Mouse (Mus musculus) heart, embryonic 14.5 days (tissue): Measurements from ENCODE around the gene Gm10197. TPM values are rescaled to one million over a fixed set of nuclear protein-coding genes. Genes with fewer than 3 reads are reported as not detected.

ENCODE experiments used
- ATAC-seq: fragments of 200-750 bp; cut with Nextera tagmentation; 2 replicates; pipeline ENCODE4 v1.8.0; 2017; ENCODE audit warnings: low read depth, moderate TSS enrichment; ENCODE audit not compliant: insufficient number of reproducible peaks, insufficient read depth, low FRiP score
- H3K27ac ChIP-seq, 2 experiments: fragments of 200-500 bp in 1 of 2; fragments of 300-500 bp in 1 of 2; sonication (generic) in 1 of 2; replicated peaks in 1 of 2; 2 replicates each; pipeline ENCODE4 v1.5.1; 2012 to 2014; ENCODE audit warnings: low read depth in 2 of 2, low read length in 2 of 2, control low read depth in 1 of 2, mild to moderate bottlenecking in 1 of 2, mixed read lengths in 1 of 2; ENCODE audit not compliant: control insufficient read depth in 1 of 2, insufficient read depth in 1 of 2
- H3K27me3 ChIP-seq: fragments of 300-500 bp; sonication (generic); 2 replicates; pipeline ENCODE4 v1.6.1; 2014; ENCODE audit warnings: mild to moderate bottlenecking, low read length, control low read depth; ENCODE audit not compliant: control insufficient read depth, insufficient read depth
- H3K36me3 ChIP-seq: fragments of 300-500 bp; sonication (generic); 2 replicates; pipeline ENCODE4 v1.6.1; 2014; ENCODE audit warnings: mild to moderate bottlenecking, control low read depth, low read length, mixed read lengths; ENCODE audit not compliant: control insufficient read depth, insufficient read depth
- H3K4me1 ChIP-seq, 2 experiments: fragments of 200-500 bp in 1 of 2; fragments of 300-500 bp in 1 of 2; sonication (generic) in 1 of 2; 2 replicates each; pipeline ENCODE4 v1.6.1; 2012 to 2014; ENCODE audit warnings: low read length in 2 of 2, control low read depth in 1 of 2, mixed read lengths in 1 of 2; ENCODE audit not compliant: control insufficient read depth in 2 of 2, insufficient read depth in 2 of 2
- H3K4me2 ChIP-seq: fragments of 300-500 bp; sonication (generic); 2 replicates; pipeline ENCODE4 v1.6.1; 2014; ENCODE audit warnings: mild to moderate bottlenecking, low read length
- H3K4me3 ChIP-seq, 2 experiments: fragments of 200-500 bp in 1 of 2; fragments of 300-500 bp in 1 of 2; sonication (generic) in 1 of 2; 2 replicates each; pipeline ENCODE4 v1.5.1; 2012 to 2014; ENCODE audit warnings: low read length in 2 of 2, mild to moderate bottlenecking in 2 of 2, control low read depth in 1 of 2, low read depth in 1 of 2, moderate library complexity in 1 of 2; ENCODE audit not compliant: control insufficient read depth in 1 of 2, insufficient read depth in 1 of 2
- H3K9ac ChIP-seq: fragments of 300-500 bp; sonication (generic); 2 replicates; pipeline ENCODE4 v1.6.1; 2014; ENCODE audit warnings: mild to moderate bottlenecking, low read length
- H3K9me3 ChIP-seq: fragments of 300-500 bp; sonication (generic); 2 replicates; pipeline ENCODE4 v1.6.1; 2016; ENCODE audit warnings: low read length, control low read depth; ENCODE audit not compliant: control insufficient read depth
- WGBS: fragments of 180-500 bp; shearing (Covaris S2); extraction: QIAGEN DNeasy Blood & Tissue Kit; methylation state at CpG from one replicate; pipeline ENCODE4 v1.1.7; 2014; 5-methylcytosine and 5-hydroxymethylcytosine counted together
- polyA plus RNA-seq: library from polyadenylated mRNA; unstranded; fragments of >200 nt; fragmentation: Nextera tagmentation; extraction: Ambion mirVana; gene quantifications from 2 replicates; pipeline ENCODE4 v1.2.1, GENCODE M21; 2014

Gene Gm10197
- polyA plus RNA-seq, 1 experiment from 2014 or later = not detected

DNA sequence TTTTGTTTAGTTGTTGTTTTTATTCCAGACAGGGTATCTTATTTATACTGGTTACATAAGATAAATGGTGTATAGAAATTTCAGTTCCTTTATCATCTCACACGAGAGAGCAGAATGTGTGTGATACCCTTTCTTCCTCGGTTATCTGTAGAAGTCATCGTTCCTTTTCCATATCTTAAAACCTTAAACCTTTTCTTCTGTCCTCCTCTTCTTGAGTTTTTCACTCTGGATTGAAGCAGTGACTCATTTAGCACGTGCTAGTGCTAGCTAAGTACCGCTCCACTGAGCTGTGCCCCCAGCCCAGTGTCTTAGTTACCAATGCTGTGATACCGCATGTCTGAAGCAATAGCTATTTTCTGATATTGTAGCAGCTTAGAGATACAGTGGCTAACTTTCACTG lies 37.8 kb downstream of the Gm10197 start:
- H3K27ac ChIP-seq = no peak overlapping the region
- H3K27me3 ChIP-seq = no peaks in the 10 kb centered on the region
- no peak for ATAC-seq
- peaks cover 2 to 15% of the 10 kb centered on the region in 2 experiments; a peak in 2 of 4 replicates for H3K4me1 ChIP-seq
- no peaks in the 10 kb centered on the region for H3K9me3 ChIP-seq
- WGBS = 80% methylated on average over 6 of the region's 6 CpGs
- no peak overlapping the region for H3K9ac ChIP-seq
- peaks cover 47% of the 10 kb centered on the region for H3K36me3 ChIP-seq
- H3K4me2 ChIP-seq = no peak overlapping the region
- H3K4me3 ChIP-seq = no peak overlapping the region

- H3K36me3 ChIP-seq = peaks cover 32% of the 10 kb centered on the region
- H3K4me3 ChIP-seq = no peak overlapping the region
- H3K27me3 ChIP-seq = no peaks in the 10 kb centered on the region
- peaks cover 2 to 15% of the 10 kb centered on the region in 2 experiments; a peak in 2 of 4 replicates for H3K4me1 ChIP-seq
- 77% methylated on average over 21 of the region's 21 CpGs for WGBS
- no peak for ATAC-seq
- no peak overlapping the region for H3K27ac ChIP-seq
- H3K9me3 ChIP-seq = no peaks in the 10 kb centered on the region
- H3K9ac ChIP-seq = no peak overlapping the region
- H3K4me2 ChIP-seq = no peak overlapping the region
These were observed 39.6 kb downstream of the Gm10197 start for GRCm38 (mm10) chr19:53331882-53332500.

DNA sequence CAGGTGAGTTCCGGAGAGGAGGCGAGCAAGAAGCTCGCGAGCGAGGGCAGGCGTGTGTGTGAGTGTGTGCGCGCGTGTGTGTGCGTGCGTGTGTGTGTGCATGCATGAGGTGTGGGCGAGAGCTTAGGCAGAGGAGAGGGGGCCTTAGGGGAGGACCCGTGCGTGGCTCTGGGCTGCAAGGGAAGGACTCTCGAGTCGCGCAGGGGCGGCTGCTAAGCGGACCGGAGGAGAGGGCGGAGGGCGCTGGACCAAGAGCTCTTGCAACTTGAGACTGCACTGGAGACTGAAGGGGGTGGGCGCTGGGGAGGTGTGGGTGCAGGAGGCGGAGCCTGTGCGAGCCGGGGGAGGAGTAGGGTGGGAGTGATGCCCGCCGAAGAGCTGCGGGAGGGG lies 41.6 kb downstream of the Gm10197 start:
- peak overlapping the region; percentile 86 to 90 for H3K4me3 ChIP-seq
- peak overlapping the region; percentile 56 to 71 for H3K27ac ChIP-seq

GRCm38 (mm10) chr19:53329221-53329991 lies 42.2 kb downstream of the Gm10197 start:
- H3K27me3 ChIP-seq = no peaks in the 10 kb centered on the region
- peak overlapping the region; percentile 56 to 71 for H3K27ac ChIP-seq
- WGBS = under 1% methylated on average over 104 of the region's 106 CpGs
- peaks cover 14 to 26% of the 10 kb centered on the region in 2 experiments for H3K4me1 ChIP-seq
- peak overlapping the region; percentile 86 to 90 for H3K4me3 ChIP-seq
- no peaks in the 10 kb centered on the region for H3K9me3 ChIP-seq
- H3K4me2 ChIP-seq = peak overlapping the region; percentile 98
- H3K9ac ChIP-seq = peak overlapping the region; percentile 87
- peaks cover 24% of the 10 kb centered on the region for H3K36me3 ChIP-seq
- peak; percentile 72 for ATAC-seq

More for the DNA sequence above, 41.6 kb downstream of the Gm10197 start:
- no peaks in the 10 kb centered on the region for H3K9me3 ChIP-seq
- ATAC-seq = peak; percentile 71
- WGBS = 2% methylated on average over 27 of the region's 29 CpGs
- peak overlapping the region; percentile 98 for H3K4me2 ChIP-seq
- H3K36me3 ChIP-seq = peaks cover 29% of the 10 kb centered on the region
- peak overlapping the region; percentile 87 for H3K9ac ChIP-seq
- H3K27me3 ChIP-seq = no peaks in the 10 kb centered on the region
- peaks cover 12 to 25% of the 10 kb centered on the region in 2 experiments for H3K4me1 ChIP-seq

DNA sequence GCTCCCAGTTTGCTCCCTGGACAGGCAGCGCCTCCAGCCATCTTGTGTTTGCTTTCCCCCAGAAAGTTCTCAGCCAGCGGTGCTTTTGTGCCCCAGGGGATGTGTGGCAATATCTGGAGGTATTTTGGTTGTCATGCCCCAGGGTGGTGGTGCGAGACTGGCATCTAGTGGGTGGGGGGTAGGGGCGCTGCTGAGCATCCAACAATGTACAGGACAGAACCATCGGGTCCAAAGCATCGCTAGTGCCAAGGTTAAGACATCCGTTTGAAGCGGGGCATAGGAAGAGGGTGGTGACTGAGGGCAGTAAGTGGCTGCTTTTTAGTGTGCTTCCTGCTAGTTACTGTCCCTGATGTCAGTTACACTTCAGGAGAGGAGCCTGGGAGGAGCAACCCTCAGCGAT lies 43.5 kb downstream of the Gm10197 start:
- H3K27ac ChIP-seq = no peak overlapping the region
- 61% methylated on average over 9 of the region's 9 CpGs for WGBS
- ATAC-seq = no peak

DNA sequence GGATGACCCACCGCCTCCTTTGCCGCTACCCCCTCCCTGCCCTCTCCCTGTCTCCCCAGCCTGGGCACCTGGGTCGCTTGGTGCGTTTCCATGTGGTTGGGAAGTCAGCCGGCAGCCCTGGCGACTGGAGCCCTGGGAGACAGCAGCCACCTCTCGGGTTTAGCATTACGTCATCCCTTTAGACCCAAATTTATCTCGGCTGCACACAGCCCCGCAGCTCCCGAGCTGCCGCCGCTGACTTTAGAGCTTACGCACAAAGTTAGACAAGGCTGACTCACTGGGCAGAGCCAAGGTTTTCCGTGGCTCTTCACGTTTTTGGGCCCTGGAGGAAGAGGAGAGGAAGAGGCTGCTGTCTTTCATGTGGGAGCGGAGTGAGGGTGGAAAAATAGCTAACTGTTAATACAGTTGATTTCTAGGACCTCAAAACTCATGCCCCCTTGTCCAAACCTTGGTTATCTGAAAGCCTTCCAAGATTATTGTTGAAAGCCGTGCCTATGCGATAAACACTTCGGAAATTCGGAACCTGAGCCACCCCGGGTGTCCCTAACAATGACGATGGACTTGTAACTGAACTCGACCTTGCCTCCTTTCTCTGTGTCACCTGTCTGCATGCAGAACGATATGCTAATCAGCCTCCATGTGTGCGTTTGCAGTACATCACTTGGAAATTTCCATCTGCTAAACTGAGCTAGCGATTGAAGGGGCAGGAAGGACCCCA lies 45.8 kb downstream of the Gm10197 start:
- Histone ChIP-seq H3K27me3 (no peaks in the 10 kb centered on the region), H3K36me3 (no peaks in the 10 kb centered on the region), H3K27ac (peak overlapping the region; percentile 86 to 93), H3K4me3 (peak overlapping the region; percentile 42 to 48), H3K9ac (peak overlapping the region; percentile 77), H3K4me1 (peaks cover 19 to 32% of the 10 kb centered on the region in 2 experiments), H3K9me3 (no peaks in the 10 kb centered on the region), H3K4me2 (peak overlapping the region; percentile 81)
- 4% methylated on average over 27 of the region's 27 CpGs for WGBS
- ATAC-seq = peak; percentile 44

More for the DNA sequence above, 43.5 kb downstream of the Gm10197 start:
- Histone ChIP-seq H3K9me3 (no peaks in the 10 kb centered on the region), H3K4me3 (no peak overlapping the region), H3K27me3 (no peaks in the 10 kb centered on the region), H3K36me3 (peaks cover 14% of the 10 kb centered on the region), H3K4me1 (peaks cover 14 to 26% of the 10 kb centered on the region in 2 experiments), H3K4me2 (no peak overlapping the region), H3K9ac (no peak overlapping the region)

DNA sequence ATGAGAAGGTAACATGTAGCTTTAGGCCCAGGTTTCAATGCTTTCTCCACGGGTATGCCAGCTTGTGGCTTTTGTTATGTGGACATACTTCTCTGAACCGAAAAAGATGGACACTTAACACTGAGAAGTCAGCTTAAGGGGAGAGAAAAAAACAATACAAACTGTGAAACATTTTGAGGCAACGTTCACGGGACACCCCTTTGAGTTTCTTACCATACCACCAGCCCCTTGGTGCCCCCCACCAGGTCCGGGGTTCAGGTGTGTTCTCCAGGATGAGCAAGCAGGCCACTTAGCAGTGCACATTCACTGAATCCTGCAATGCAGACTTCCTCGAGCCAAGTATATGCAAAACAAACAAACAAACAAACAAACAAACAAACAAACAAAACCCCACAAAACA lies 46.7 kb downstream of the Gm10197 start:
- Histone ChIP-seq H3K36me3 (no peaks in the 10 kb centered on the region), H3K27ac (peak overlapping the region in 1 of 2 experiments; percentile 86; a peak in 1 of 4 replicates), H3K4me1 (peaks cover 18 to 33% of the 10 kb centered on the region in 2 experiments), H3K9ac (peak overlapping the region; percentile 77), H3K27me3 (no peaks in the 10 kb centered on the region), H3K9me3 (no peaks in the 10 kb centered on the region), H3K4me2 (peak overlapping the region; percentile 81), H3K4me3 (peak overlapping the region in 1 of 2 experiments; percentile 42; a peak in 2 of 4 replicates)
- ATAC-seq = no peak
- 51% methylated on average over 6 of the region's 6 CpGs for WGBS
